Mouse (Mus musculus): ENCODE measurements around the gene Sae1.

Sae1 gene

GRCm38 (mm10) chr7:16357602-16358001 lies 30.0 kb downstream of the Sae1 start:
- no peak for DNase-seq (ENCODE audit: low spot score)

GRCm38 (mm10) chr7:16355854-16356594 lies 31.6 kb downstream of the Sae1 start:
- no peak for DNase-seq (ENCODE audit: low spot score)

GRCm38 (mm10) chr7:16349999-16350398 lies 37.6 kb downstream of the Sae1 start:
- no peak for DNase-seq (ENCODE audit: low spot score)

DNA sequence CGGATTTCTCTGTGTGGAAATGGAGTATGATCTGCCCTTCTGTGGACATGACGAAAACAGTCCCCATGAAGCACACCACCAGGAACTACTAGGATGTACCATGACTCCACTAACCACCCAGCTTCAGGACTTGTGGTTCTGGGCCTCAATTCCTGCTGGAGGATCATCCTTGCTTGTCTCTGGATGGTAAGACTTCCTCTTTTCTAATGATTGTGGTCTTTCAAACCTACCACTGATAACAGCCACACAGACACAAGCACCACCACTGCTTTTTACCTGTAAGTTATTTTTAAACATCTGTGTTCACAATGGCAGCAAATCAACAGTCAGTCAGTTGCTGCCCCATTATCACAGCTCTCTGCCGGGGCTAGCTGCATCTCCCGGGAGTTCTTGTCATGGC lies 42.3 kb downstream of the Sae1 start:
- DNase-seq (ENCODE audit: low spot score) = no peak

DNA sequence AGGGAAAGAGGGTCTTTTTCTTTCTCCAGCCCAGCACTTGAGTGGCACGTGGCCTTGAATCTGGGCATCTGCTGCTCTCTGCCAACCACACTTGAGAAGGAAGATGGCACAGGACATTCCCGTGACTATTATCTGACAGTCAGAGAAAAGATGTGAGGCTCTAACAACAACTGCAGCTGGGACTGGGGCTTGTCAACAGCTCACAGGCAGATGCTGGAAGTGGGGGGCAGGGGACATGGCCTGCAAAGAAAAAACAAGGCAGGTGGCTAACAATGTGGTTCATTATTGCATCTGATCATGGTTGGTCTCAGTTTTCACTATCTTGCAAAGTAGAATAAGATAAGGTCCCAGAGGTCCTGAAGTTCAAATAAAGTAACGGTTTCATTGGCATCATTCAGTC lies 43.0 kb downstream of the Sae1 start:
- no peak for DNase-seq (ENCODE audit: low spot score)

DNA sequence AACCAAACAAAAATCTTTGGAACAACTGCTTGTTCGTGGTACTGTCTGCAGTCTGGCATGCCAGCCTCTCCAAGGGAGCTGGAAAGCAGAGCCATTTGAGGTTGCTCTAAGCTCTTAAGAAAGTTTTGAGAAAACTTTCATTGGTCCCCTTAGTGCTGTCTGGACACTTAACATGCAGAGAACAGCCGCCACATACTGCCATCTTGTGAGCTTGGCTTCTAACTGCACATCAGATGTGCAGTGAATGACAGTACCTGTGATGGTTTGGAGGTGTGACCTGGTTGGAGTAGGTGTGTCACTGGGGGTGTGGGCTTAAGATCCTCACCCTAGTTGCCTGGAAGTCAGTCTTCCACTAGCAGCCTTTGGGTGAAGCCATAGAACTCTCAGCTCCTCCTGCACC lies 49.9 kb downstream of the Sae1 start:
- DNase-seq (ENCODE audit: low spot score) = no peak

- DNase-seq (ENCODE audit: low spot score) = no peak
Observed at GRCm38 (mm10) chr7:16329146-16329545, 58.5 kb downstream of the Sae1 start.

GRCm38 (mm10) chr7:16326607-16326971 lies 61.0 kb downstream of the Sae1 start:
- no peak for DNase-seq (ENCODE audit: low spot score)

- peak; percentile 51 for DNase-seq (ENCODE audit: low spot score)
Observed at GRCm38 (mm10) chr7:16325920-16326606, 61.5 kb downstream of the Sae1 start.

DNA sequence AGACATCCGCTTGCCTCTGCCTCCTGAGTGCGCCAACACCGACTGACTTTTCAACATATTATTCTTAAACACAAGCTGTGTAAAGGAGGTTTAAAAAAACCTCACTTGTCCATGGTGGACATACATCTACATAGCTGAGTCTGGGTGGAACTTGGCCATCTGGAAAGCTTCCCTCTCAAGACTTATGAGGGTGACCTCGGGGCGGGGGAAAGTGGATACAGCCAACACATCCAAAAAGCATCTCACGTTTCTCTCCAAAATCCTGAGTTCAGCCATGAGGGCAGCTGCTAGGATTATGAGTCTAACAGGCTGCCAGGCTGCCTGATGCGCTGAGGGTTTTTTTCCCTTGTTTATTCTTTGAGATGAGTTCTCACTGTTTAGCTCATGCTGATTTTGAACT lies 62.9 kb downstream of the Sae1 start:
- no peak for DNase-seq (ENCODE audit: low spot score)

GRCm38 (mm10) chr7:16320479-16320878 lies 67.1 kb downstream of the Sae1 start:
- no peak for DNase-seq (ENCODE audit: low spot score)

DNA sequence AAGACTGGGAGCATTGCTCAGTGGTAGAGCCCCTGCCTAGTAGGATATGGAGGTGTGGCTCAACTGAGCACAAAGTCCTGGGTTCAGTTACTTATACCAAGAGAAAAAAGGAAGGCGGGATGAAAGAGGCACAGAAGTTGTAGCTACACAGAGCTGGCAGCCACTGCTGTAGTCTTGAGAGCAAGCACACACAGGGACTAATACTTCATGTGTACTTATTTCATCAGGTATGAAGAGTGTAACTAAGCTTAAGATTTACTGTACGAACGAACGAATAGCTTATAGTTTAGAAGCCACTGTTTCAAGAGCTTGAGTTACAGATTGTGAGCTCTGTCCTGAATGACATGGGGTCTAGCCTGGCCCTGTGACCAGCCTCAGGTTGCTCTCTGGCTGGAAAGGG lies 68.4 kb downstream of the Sae1 start:
- DNase-seq (ENCODE audit: low spot score) = no peak

DNA sequence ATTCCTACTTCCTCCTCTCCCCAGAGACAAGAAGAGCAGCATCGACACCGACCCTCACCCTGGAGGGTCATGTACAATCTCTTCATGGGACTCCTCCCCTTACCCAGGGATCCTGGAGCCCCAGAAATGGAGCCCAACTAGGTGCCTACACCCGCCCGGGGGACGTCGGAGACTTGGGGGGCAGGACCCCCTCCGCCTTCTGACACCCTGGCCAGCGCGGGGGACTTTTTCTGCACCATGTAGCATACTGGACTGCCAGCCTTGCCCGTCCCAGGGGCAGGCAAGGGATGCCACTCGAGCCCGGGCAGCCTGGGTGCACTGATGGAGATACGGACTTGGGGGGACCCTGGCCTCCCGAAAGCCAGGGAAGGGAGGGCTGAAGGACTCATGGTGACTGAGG lies 70.5 kb downstream of the Sae1 start:
- no peak for DNase-seq (ENCODE audit: low spot score)

GRCm38 (mm10) chr7:16315222-16315759 lies 72.3 kb downstream of the Sae1 start:
- no peak for DNase-seq (ENCODE audit: low spot score)

GRCm38 (mm10) chr7:16314221-16314775 lies 73.3 kb downstream of the Sae1 start:
- no peak for DNase-seq (ENCODE audit: low spot score)

DNA sequence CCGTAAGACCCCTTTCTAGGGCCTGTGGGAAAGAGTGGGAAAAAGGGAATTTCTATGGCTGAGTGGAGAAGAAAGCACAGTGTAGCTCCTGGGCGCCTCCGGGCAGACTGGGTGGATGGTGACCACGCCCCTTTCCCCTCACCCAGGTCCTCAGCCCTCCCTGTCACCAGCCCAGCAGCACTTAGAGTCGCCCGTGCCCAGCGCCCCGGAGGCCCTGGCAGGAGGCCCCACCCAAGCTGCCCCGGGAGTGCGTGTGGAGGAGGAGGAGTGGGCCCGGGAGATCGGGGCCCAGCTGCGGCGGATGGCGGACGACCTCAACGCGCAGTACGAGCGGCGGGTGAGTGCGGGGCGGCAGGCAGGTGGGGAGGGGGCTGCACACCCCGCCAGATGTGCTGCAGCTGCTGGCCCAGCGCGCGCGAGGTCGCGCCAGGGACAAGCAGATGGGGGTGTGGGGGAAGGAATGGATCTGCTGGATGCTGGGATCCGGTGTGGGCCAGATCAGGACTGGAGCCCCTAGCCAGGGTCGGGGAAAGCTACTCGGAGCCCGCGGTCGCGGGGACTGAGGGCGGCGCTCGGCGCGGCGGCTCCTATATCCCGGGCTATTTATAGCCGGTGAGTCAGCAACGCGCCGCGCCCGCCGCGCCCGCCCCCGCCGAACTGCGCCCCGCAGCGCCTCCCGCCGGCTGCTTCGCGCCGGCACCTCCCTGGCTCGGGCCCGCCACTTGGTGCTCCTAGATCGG lies 74.0 kb downstream of the Sae1 start:
- DNase-seq (ENCODE audit: low spot score) = peak; percentile 89

DNA sequence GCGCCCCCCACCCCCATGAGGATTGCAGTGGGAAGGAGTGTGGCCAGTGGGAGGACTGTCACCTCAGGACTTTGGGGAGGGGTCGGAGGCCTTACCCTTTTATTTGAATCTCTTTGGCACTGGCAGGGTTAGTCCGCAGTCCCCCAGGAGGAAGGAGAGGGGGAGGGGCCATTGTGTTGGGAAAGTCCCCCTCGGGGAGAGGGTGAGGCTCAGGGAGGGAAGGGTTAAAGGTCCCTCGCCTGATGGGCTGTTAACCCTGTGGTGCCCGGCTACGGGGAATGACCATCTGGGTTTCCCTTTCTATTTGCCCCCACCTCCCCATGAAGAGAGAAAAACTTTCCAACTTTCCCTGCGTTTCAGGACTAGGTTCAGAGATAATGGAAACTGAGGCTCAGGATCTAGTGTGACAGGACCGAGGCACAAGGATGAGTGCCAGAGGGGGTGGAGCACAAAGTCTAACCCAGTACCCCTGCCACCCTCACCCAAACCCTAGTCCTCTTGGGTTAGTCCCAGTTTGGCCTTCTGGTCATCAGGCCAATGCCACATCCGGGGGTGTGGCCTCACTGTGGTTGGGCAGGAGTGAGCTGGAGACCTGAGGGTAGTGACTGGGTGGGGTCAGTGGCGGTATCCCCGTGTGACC lies 74.8 kb downstream of the Sae1 start:
- peak; percentile 89 for DNase-seq (ENCODE audit: low spot score)

GRCm38 (mm10) chr7:16312011-16312671 lies 75.5 kb downstream of the Sae1 start:
- peak; percentile 64 for DNase-seq (ENCODE audit: low spot score)

- peak; percentile 47 for DNase-seq (ENCODE audit: low spot score)
Observed at GRCm38 (mm10) chr7:16311453-16312004, 76.1 kb downstream of the Sae1 start.

- peak; percentile 63 for DNase-seq (ENCODE audit: low spot score)
Observed at GRCm38 (mm10) chr7:16310521-16311452, 76.8 kb downstream of the Sae1 start.

Data from testis, postnatal 10 days (tissue).